Mouse (Mus musculus) embryonic facial prominence, embryonic 14.5 days (tissue): ENCODE results near the gene 1810010H24Rik. TPM values are rescaled to one million over a fixed set of nuclear protein-coding genes. Genes with fewer than 3 reads are reported as not detected.
"Not testable (repeated sequence)": the region's sequence is repeated elsewhere in the genome, so short reads cannot be mapped to it uniquely, and the experiment has no call there.

ENCODE experiments used
- ATAC-seq: fragments of 200-750 bp; cut with Nextera tagmentation; 2 replicates; pipeline ENCODE4 v1.8.0; 2017; ENCODE audit warnings: low read depth, moderate number of reproducible peaks, moderate TSS enrichment
- DNase-seq: peaks from one replicate; pipeline ENCODE4 v3.0.0-alpha.2; 2015; ENCODE audit warnings: low spot score
- H3K27ac ChIP-seq: fragments of 300-500 bp; sonication (generic); replicated peaks from 2 replicates; pipeline ENCODE4 v1.5.1; 2014; ENCODE audit warnings: low read depth, mild to moderate bottlenecking, low read length, moderate library complexity
- H3K27me3 ChIP-seq: fragments of 300-500 bp; sonication (generic); replicated peaks from 2 replicates; pipeline ENCODE4 v1.6.1; 2014; ENCODE audit warnings: low read length; ENCODE audit not compliant: control insufficient read depth, insufficient read depth
- H3K36me3 ChIP-seq: fragments of 300-500 bp; sonication (generic); 2 replicates; pipeline ENCODE4 v1.6.1; 2014; ENCODE audit warnings: low read length, mixed read lengths; ENCODE audit not compliant: control insufficient read depth, insufficient read depth
- H3K4me1 ChIP-seq: fragments of 300-500 bp; sonication (generic); 2 replicates; pipeline ENCODE4 v1.6.1; 2014; ENCODE audit warnings: antibody characterized with exemption, low read length; ENCODE audit not compliant: control insufficient read depth, insufficient read depth
- H3K4me2 ChIP-seq: fragments of 300-500 bp; sonication (generic); 2 replicates; pipeline ENCODE4 v1.6.1; 2014; ENCODE audit warnings: low read depth, mild to moderate bottlenecking, low read length, moderate library complexity, mixed read lengths
- H3K4me3 ChIP-seq: fragments of 300-500 bp; sonication (generic); 2 replicates; pipeline ENCODE4 v1.5.1; 2014; ENCODE audit warnings: low read depth, mild to moderate bottlenecking, low read length
- H3K9ac ChIP-seq: fragments of 300-500 bp; sonication (generic); 2 replicates; pipeline ENCODE4 v1.6.1; 2014; ENCODE audit warnings: low read depth, mild to moderate bottlenecking, low read length, moderate library complexity, mixed read lengths
- H3K9me3 ChIP-seq: fragments of 300-500 bp; sonication (generic); 2 replicates; pipeline ENCODE4 v1.6.1; 2016; ENCODE audit warnings: low read length; ENCODE audit not compliant: control insufficient read depth
- WGBS: fragments of 180-500 bp; shearing (Covaris S2); extraction: QIAGEN DNeasy Blood & Tissue Kit; methylation state at CpG from one replicate; pipeline ENCODE4 v1.1.7; 2014; 5-methylcytosine and 5-hydroxymethylcytosine counted together
- polyA plus RNA-seq: library from polyadenylated mRNA; unstranded; fragments of >200 nt; fragmentation: Nextera tagmentation; extraction: Ambion mirVana; gene quantifications from 2 replicates; pipeline ENCODE4 v1.2.1, GENCODE M21; 2014

1810010H24Rik gene
- polyA plus RNA-seq: 4.1 and 4.3 TPM in 2 replicates

- ATAC-seq (no peak), DNase-seq (peak; percentile 65)
- Histone ChIP-seq H3K9ac (peak within 1 kb of the TSS; percentile 60), H3K9me3 (no peaks in the 10 kb centered on the region), H3K27me3 (peaks cover 6% of the 10 kb centered on the region), H3K36me3 (no peaks in the 10 kb centered on the region), H3K4me1 (peaks cover 21% of the 10 kb centered on the region), H3K27ac (no peak within 1 kb of the TSS), H3K4me3 (peak within 1 kb of the TSS; percentile 69), H3K4me2 (peak within 1 kb of the TSS; percentile 96)
- WGBS: 1% methylated on average over 45 of the region's 45 CpGs
Observed at GRCm38 (mm10) chr11:107025411-107026321, at the start of gene 1810010H24Rik. TSS of gene 1810010H24Rik (plus strand) at chr11:107025681.

GRCm38 (mm10) chr11:106976194-106976593, 49.3 kb upstream of the 1810010H24Rik start:
- Histone ChIP-seq H3K4me3 (no peak overlapping the region), H3K36me3 (no peaks in the 10 kb centered on the region), H3K9ac (no peak overlapping the region), H3K9me3 (no peaks in the 10 kb centered on the region), H3K27me3 (no peaks in the 10 kb centered on the region), H3K4me1 (no peaks in the 10 kb centered on the region), H3K4me2 (no peak overlapping the region), H3K27ac (no peak overlapping the region)
- no peak for ATAC-seq
- 71% methylated on average over 8 of the region's 8 CpGs for WGBS
- DNase-seq: no peak

- Histone ChIP-seq H3K27me3 (no peaks in the 10 kb centered on the region), H3K27ac (no peak overlapping the region), H3K4me3 (no peak overlapping the region), H3K36me3 (0 out of 2 replicates have a peak, but pooled peaks cover 5% of the 10 kb centered on the region), H3K4me2 (no peak overlapping the region), H3K9ac (no peak overlapping the region), H3K9me3 (no peaks in the 10 kb centered on the region), H3K4me1 (no peaks in the 10 kb centered on the region)
- DNase-seq (peak; percentile 84), ATAC-seq (0 out of 2 replicates have a peak, but pooled peaks have one; percentile 22)
- 23% methylated on average over 7 of the region's 7 CpGs for WGBS
Observed at GRCm38 (mm10) chr11:106980455-106980854, 45.0 kb upstream of the 1810010H24Rik start.

GRCm38 (mm10) chr11:106981787-106982186, 43.7 kb upstream of the 1810010H24Rik start:
- no peak overlapping the region for H3K27ac ChIP-seq
- no peak overlapping the region for H3K9ac ChIP-seq
- no peak for DNase-seq
- H3K4me2 ChIP-seq: no peak overlapping the region
- H3K36me3 ChIP-seq: 0 out of 2 replicates have a peak, but pooled peaks cover 5% of the 10 kb centered on the region
- WGBS: 47% methylated on average over 1 of the region's 1 CpGs
- H3K27me3 ChIP-seq: no peaks in the 10 kb centered on the region
- no peaks in the 10 kb centered on the region for H3K9me3 ChIP-seq
- H3K4me1 ChIP-seq: no peaks in the 10 kb centered on the region
- no peak overlapping the region for H3K4me3 ChIP-seq
- no peak for ATAC-seq

GRCm38 (mm10) chr11:106982351-106982750, 43.1 kb upstream of the 1810010H24Rik start:
- Histone ChIP-seq H3K4me2 (no peak overlapping the region), H3K36me3 (peaks cover 10% of the 10 kb centered on the region), H3K4me1 (no peaks in the 10 kb centered on the region), H3K27ac (no peak overlapping the region), H3K27me3 (no peaks in the 10 kb centered on the region), H3K4me3 (no peak overlapping the region), H3K9ac (no peak overlapping the region), H3K9me3 (no peaks in the 10 kb centered on the region)
- no peak for ATAC-seq
- 26% methylated on average over 5 of the region's 5 CpGs for WGBS
- peak; percentile 29 for DNase-seq

- not testable (repeated sequence) for H3K4me1 ChIP-seq, H3K9ac ChIP-seq, H3K27ac ChIP-seq, H3K9me3 ChIP-seq, DNase-seq, H3K4me2 ChIP-seq, H3K27me3 ChIP-seq, H3K4me3 ChIP-seq
- 78% methylated on average over 8 of the region's 9 CpGs for WGBS
- peaks cover 44% of the 10 kb centered on the region for H3K36me3 ChIP-seq
- ATAC-seq: 0 out of 2 replicates have a peak, but pooled peaks have one; percentile 32
Observed at GRCm38 (mm10) chr11:106985979-106986604, 39.4 kb upstream of the 1810010H24Rik start.

- Histone ChIP-seq H3K9me3 (no peaks in the 10 kb centered on the region), H3K36me3 (peaks cover 55% of the 10 kb centered on the region), H3K9ac (no peak overlapping the region), H3K27ac (no peak overlapping the region), H3K4me3 (no peak overlapping the region), H3K4me1 (no peaks in the 10 kb centered on the region), H3K27me3 (no peaks in the 10 kb centered on the region), H3K4me2 (no peak overlapping the region)
- no peak for DNase-seq
- WGBS: 93% methylated on average over 2 of the region's 2 CpGs
- no peak for ATAC-seq
Observed at GRCm38 (mm10) chr11:106987384-106987783, 38.1 kb upstream of the 1810010H24Rik start.

GRCm38 (mm10) chr11:106994246-106995085, 31.0 kb upstream of the 1810010H24Rik start:
- no peak for ATAC-seq
- H3K4me3 ChIP-seq: no peak overlapping the region
- H3K9me3 ChIP-seq: no peaks in the 10 kb centered on the region
- WGBS: 75% methylated on average over 3 of the region's 3 CpGs
- H3K4me2 ChIP-seq: no peak overlapping the region
- H3K27ac ChIP-seq: no peak overlapping the region
- peaks cover 70% of the 10 kb centered on the region for H3K36me3 ChIP-seq
- H3K27me3 ChIP-seq: no peaks in the 10 kb centered on the region
- H3K9ac ChIP-seq: no peak overlapping the region
- no peak for DNase-seq
- H3K4me1 ChIP-seq: 0 out of 2 replicates have a peak, but pooled peaks cover 10% of the 10 kb centered on the region
